Mouse (Mus musculus) liver, embryonic 11.5 days (tissue): ENCODE measurements around the gene Arhgap24. TPM values are rescaled to one million over a fixed set of nuclear protein-coding genes. Genes with fewer than 3 reads are reported as not detected.

ENCODE experiments used
- ATAC-seq: fragments of 200-750 bp; cut with Nextera tagmentation; replicated peaks from 2 replicates; pipeline ENCODE4 v1.8.0; 2017; ENCODE audit warnings: moderate number of reproducible peaks, mild to moderate bottlenecking, moderate TSS enrichment, moderate library complexity; ENCODE audit not compliant: low FRiP score
- DNase-seq: peaks from one replicate; pipeline ENCODE4 v3.0.0-alpha.2; 2017; ENCODE audit warnings: low spot score
- H3K27ac ChIP-seq: fragments of 300-500 bp; sonication (generic); 2 replicates; pipeline ENCODE4 v1.5.1; 2014; ENCODE audit warnings: mild to moderate bottlenecking, low read depth, low read length, control low read depth
- H3K27me3 ChIP-seq: fragments of 300-500 bp; sonication (generic); replicated peaks from 2 replicates; pipeline ENCODE4 v1.6.1; 2014; ENCODE audit warnings: low read length, mixed read lengths; ENCODE audit not compliant: control insufficient read depth, insufficient read depth
- H3K36me3 ChIP-seq: fragments of 300-500 bp; sonication (generic); 2 replicates; pipeline ENCODE4 v1.6.1; 2014; ENCODE audit warnings: mild to moderate bottlenecking, low read length, moderate library complexity, mixed read lengths; ENCODE audit not compliant: control insufficient read depth, insufficient read depth
- H3K4me1 ChIP-seq: fragments of 300-500 bp; sonication (generic); replicated peaks from 2 replicates; pipeline ENCODE4 v1.6.1; 2014; ENCODE audit warnings: low read length, mixed read lengths; ENCODE audit not compliant: control insufficient read depth, insufficient read depth
- H3K4me2 ChIP-seq: fragments of 300-500 bp; sonication (generic); 2 replicates; pipeline ENCODE4 v1.6.1; 2014; ENCODE audit warnings: mild to moderate bottlenecking, control low read depth, moderate library complexity
- H3K4me3 ChIP-seq: fragments of 300-500 bp; sonication (generic); 2 replicates; pipeline ENCODE4 v1.5.1; 2014; ENCODE audit warnings: low read depth, low read length, control low read depth
- H3K9ac ChIP-seq: fragments of 300-500 bp; sonication (generic); 2 replicates; pipeline ENCODE4 v1.6.1; 2014; ENCODE audit warnings: low read depth, low read length, control low read depth
- H3K9me3 ChIP-seq: fragments of 300-500 bp; sonication (generic); 2 replicates; pipeline ENCODE4 v1.6.1; 2016; ENCODE audit warnings: low read length, inconsistent platforms, mixed read lengths; ENCODE audit not compliant: control insufficient read depth
- WGBS: fragments of 180-500 bp; shearing (Covaris S2); extraction: QIAGEN DNeasy Blood & Tissue Kit; methylation state at CpG from one replicate; pipeline ENCODE4 v1.1.7; 2014; 5-methylcytosine and 5-hydroxymethylcytosine counted together
- polyA plus RNA-seq: library from polyadenylated mRNA; unstranded; fragments of >200 nt; fragmentation: Nextera tagmentation; extraction: Ambion mirVana; gene quantifications from 2 replicates; pipeline ENCODE4 v1.2.1, GENCODE M21; 2014

Arhgap24 gene
- polyA plus RNA-seq, 1 experiment from 2014 or later: 5.3 TPM

- DNase-seq: no peak
These were observed 261.5 kb downstream of the Arhgap24 start for GRCm38 (mm10) chr5:102742554-102743255.

GRCm38 (mm10) chr5:102743436-102743835 lies 262.2 kb downstream of the Arhgap24 start:
- no peak overlapping the region for H3K9ac ChIP-seq
- DNase-seq: no peak
- WGBS: 79% methylated on average over 3 of the region's 3 CpGs
- H3K9me3 ChIP-seq: no peaks in the 10 kb centered on the region
- ATAC-seq: no peak
- H3K27ac ChIP-seq: no peak overlapping the region
- no peaks in the 10 kb centered on the region for H3K4me1 ChIP-seq
- no peaks in the 10 kb centered on the region for H3K36me3 ChIP-seq
- no peaks in the 10 kb centered on the region for H3K27me3 ChIP-seq
- no peak overlapping the region for H3K4me3 ChIP-seq
- H3K4me2 ChIP-seq: no peak overlapping the region

More at GRCm38 (mm10) chr5:102742554-102743255, 261.5 kb downstream of the Arhgap24 start:
- Histone ChIP-seq H3K27ac (no peak overlapping the region), H3K4me2 (no peak overlapping the region), H3K4me3 (no peak overlapping the region), H3K9me3 (no peaks in the 10 kb centered on the region), H3K4me1 (no peaks in the 10 kb centered on the region), H3K27me3 (no peaks in the 10 kb centered on the region), H3K9ac (no peak overlapping the region), H3K36me3 (no peaks in the 10 kb centered on the region)
- ATAC-seq: no peak
- WGBS: 65% methylated on average over 5 of the region's 5 CpGs

- Histone ChIP-seq H3K27ac (no peak overlapping the region), H3K36me3 (no peaks in the 10 kb centered on the region), H3K4me1 (no peaks in the 10 kb centered on the region), H3K9ac (no peak overlapping the region), H3K27me3 (no peaks in the 10 kb centered on the region), H3K9me3 (no peaks in the 10 kb centered on the region), H3K4me2 (no peak overlapping the region), H3K4me3 (no peak overlapping the region)
- ATAC-seq: no peak
- WGBS: 67% methylated on average over 4 of the region's 4 CpGs
- no peak for DNase-seq
These were observed 262.9 kb downstream of the Arhgap24 start for GRCm38 (mm10) chr5:102744051-102744450.

- DNase-seq (no peak), ATAC-seq (no peak)
- H3K27me3 ChIP-seq: no peaks in the 10 kb centered on the region
- H3K9ac ChIP-seq: no peak overlapping the region
- no peak overlapping the region for H3K27ac ChIP-seq
- H3K36me3 ChIP-seq: no peaks in the 10 kb centered on the region
- no peaks in the 10 kb centered on the region for H3K9me3 ChIP-seq
- H3K4me2 ChIP-seq: no peak overlapping the region
- no peak overlapping the region for H3K4me3 ChIP-seq
- WGBS: 76% methylated on average over 9 of the region's 9 CpGs
- no peaks in the 10 kb centered on the region for H3K4me1 ChIP-seq
These were observed 267.0 kb downstream of the Arhgap24 start for GRCm38 (mm10) chr5:102748146-102748545.

- H3K4me3 ChIP-seq: no peak overlapping the region
- H3K27me3 ChIP-seq: no peaks in the 10 kb centered on the region
- H3K4me2 ChIP-seq: no peak overlapping the region
- WGBS: 63% methylated on average over 8 of the region's 8 CpGs
- H3K36me3 ChIP-seq: no peaks in the 10 kb centered on the region
- H3K9ac ChIP-seq: no peak overlapping the region
- ATAC-seq (no peak), DNase-seq (no peak)
- no peaks in the 10 kb centered on the region for H3K4me1 ChIP-seq
- no peaks in the 10 kb centered on the region for H3K9me3 ChIP-seq
- no peak overlapping the region for H3K27ac ChIP-seq
These were observed 267.8 kb downstream of the Arhgap24 start for GRCm38 (mm10) chr5:102749020-102749419.

GRCm38 (mm10) chr5:102750674-102751073 lies 269.5 kb downstream of the Arhgap24 start:
- WGBS: 70% methylated on average over 5 of the region's 5 CpGs
- no peaks in the 10 kb centered on the region for H3K9me3 ChIP-seq
- ATAC-seq (no peak), DNase-seq (no peak)
- no peaks in the 10 kb centered on the region for H3K4me1 ChIP-seq
- no peak overlapping the region for H3K4me2 ChIP-seq
- no peaks in the 10 kb centered on the region for H3K27me3 ChIP-seq
- H3K4me3 ChIP-seq: no peak overlapping the region
- H3K9ac ChIP-seq: no peak overlapping the region
- no peaks in the 10 kb centered on the region for H3K36me3 ChIP-seq
- no peak overlapping the region for H3K27ac ChIP-seq

- DNase-seq (no peak), ATAC-seq (peak; percentile 39; the same call in 1 of the 2 replicates)
- Histone ChIP-seq H3K4me2 (no peak overlapping the region), H3K27ac (no peak overlapping the region), H3K4me3 (no peak overlapping the region), H3K9me3 (no peaks in the 10 kb centered on the region), H3K4me1 (no peaks in the 10 kb centered on the region), H3K36me3 (no peaks in the 10 kb centered on the region), H3K9ac (no peak overlapping the region), H3K27me3 (no peaks in the 10 kb centered on the region)
- 41% methylated on average over 5 of the region's 5 CpGs for WGBS
These were observed 270.6 kb downstream of the Arhgap24 start for GRCm38 (mm10) chr5:102751661-102752307.

GRCm38 (mm10) chr5:102752308-102752663 lies 271.1 kb downstream of the Arhgap24 start:
- WGBS: 8% methylated on average over 2 of the region's 2 CpGs
- Histone ChIP-seq H3K36me3 (no peaks in the 10 kb centered on the region), H3K4me2 (no peak overlapping the region), H3K4me1 (no peaks in the 10 kb centered on the region), H3K9me3 (no peaks in the 10 kb centered on the region), H3K4me3 (no peak overlapping the region), H3K27ac (no peak overlapping the region), H3K27me3 (no peaks in the 10 kb centered on the region), H3K9ac (no peak overlapping the region)
- ATAC-seq: no peak
- no peak for DNase-seq

- H3K9me3 ChIP-seq: no peaks in the 10 kb centered on the region
- H3K9ac ChIP-seq: no peak overlapping the region
- no peak overlapping the region for H3K27ac ChIP-seq
- no peaks in the 10 kb centered on the region for H3K27me3 ChIP-seq
- H3K4me3 ChIP-seq: no peak overlapping the region
- ATAC-seq: no peak
- DNase-seq: no peak
- no peak overlapping the region for H3K4me2 ChIP-seq
- H3K36me3 ChIP-seq: no peaks in the 10 kb centered on the region
- WGBS: 84% methylated on average over 6 of the region's 6 CpGs
- H3K4me1 ChIP-seq: no peaks in the 10 kb centered on the region
These were observed 275.8 kb downstream of the Arhgap24 start for GRCm38 (mm10) chr5:102757040-102757439.
